Mouse (Mus musculus): ENCODE results near the gene Slc6a19. TPM values are rescaled to one million over a fixed set of nuclear protein-coding genes. Genes with fewer than 3 reads are reported as not detected.

Gene Slc6a19
- total RNA-seq, 2 experiments from 2014 or later: not detected

- DNase-seq: no peak
- intact Hi-C loops (cut with DNase I): no loop called here
Observed at GRCm38 (mm10) chr13:73679311-73679710, 25.4 kb downstream of the Slc6a19 start.

- DNase-seq: no peak
- intact Hi-C loops (cut with DNase I): no loop called here
Observed at GRCm38 (mm10) chr13:73677853-73678252, 26.8 kb downstream of the Slc6a19 start, which contains the start of gene Slc6a18. TSS of gene Slc6a18 (minus strand) at chr13:73678023.

GRCm38 (mm10) chr13:73675161-73675560 is 29.5 kb downstream of the Slc6a19 start:
- no peak for DNase-seq
- intact Hi-C loops (cut with DNase I): no loop called here

GRCm38 (mm10) chr13:73660163-73660695 is 44.4 kb downstream of the Slc6a19 start:
- DNase-seq: no peak
- intact Hi-C loops (cut with DNase I): no loop called here

- no peak for DNase-seq
Observed at GRCm38 (mm10) chr13:73658953-73659352, 45.7 kb downstream of the Slc6a19 start.

GRCm38 (mm10) chr13:73654976-73655375 is 49.7 kb downstream of the Slc6a19 start:
- intact Hi-C loops (cut with DNase I): no loop called here
- no peak for DNase-seq

More at GRCm38 (mm10) chr13:73658953-73659352, 45.7 kb downstream of the Slc6a19 start:
- intact Hi-C loops (cut with DNase I): no loop called here

- intact Hi-C loops (cut with DNase I): no loop called here
- no peak for DNase-seq
Observed at GRCm38 (mm10) chr13:73653266-73653665, 51.4 kb downstream of the Slc6a19 start.

- intact Hi-C loops (cut with DNase I): no loop called here
- peak; percentile 67 for DNase-seq
Observed at GRCm38 (mm10) chr13:73646397-73647087, 58.1 kb downstream of the Slc6a19 start.

GRCm38 (mm10) chr13:73641296-73641695 is 63.4 kb downstream of the Slc6a19 start:
- DNase-seq: no peak
- intact Hi-C loops (cut with DNase I): no loop called here

GRCm38 (mm10) chr13:73637826-73638225 is 66.8 kb downstream of the Slc6a19 start:
- no peak for DNase-seq
- intact Hi-C loops (cut with DNase I): no loop called here

GRCm38 (mm10) chr13:73631837-73632236 is 72.8 kb downstream of the Slc6a19 start:
- intact Hi-C loops (cut with DNase I): no loop called here
- no peak for DNase-seq

Other genes with a start within 250 kb of the Slc6a19 start
- gene Lpcat1, start 237.7 kb downstream of the Slc6a19 start, total RNA-seq (2021): 100 to 1,000 TPM in 1 of 2 experiments, 10 to 100 TPM in 1; 95.5 to 106 TPM
- under 1 TPM; 0.14 to 0.36 TPM for gene Slc6a3, start 168.1 kb downstream of the Slc6a19 start, total RNA-seq (2021)
- 100 to 1,000 TPM; 110 to 118 TPM for gene Clptm1l, start 100.9 kb downstream of the Slc6a19 start, total RNA-seq (2021)
- gene Tert, start 78.0 kb downstream of the Slc6a19 start, total RNA-seq (2021): 10 to 100 TPM; 15.7 to 18.5 TPM
- not detected for gene Slc6a18, start 26.8 kb downstream of the Slc6a19 start, total RNA-seq (2021)
- 10 to 100 TPM; 12.1 to 12.3 TPM for gene Slc12a7, start 28.2 kb upstream of the Slc6a19 start, total RNA-seq (2021)
- 10 to 100 TPM; 21.4 TPM for gene Nkd2, start 142.8 kb upstream of the Slc6a19 start, total RNA-seq (2021)
- gene Trip13, start 232.9 kb upstream of the Slc6a19 start, total RNA-seq (2021): 1 to 10 TPM; 7.0 to 8.7 TPM
- 100 to 1,000 TPM; 108 to 110 TPM for gene Brd9, start 232.9 kb upstream of the Slc6a19 start, total RNA-seq (2021)